ENCODE assay signal across 15 mouse cellular contexts in genomic region chr1:158512089-158512488, GRCm38 (mm10).
"Had no signal": no experiment of that assay in that cellular context is flagged by ENCODE, and none has a peak within 500 bp of the region (broad histone marks: within the 10 kb centered on the region; RNA-seq: fewer than 3 reads in every experiment).

No protein-coding gene starts in this region.

- H3K9me3 ChIP-seq: liver, embryonic 13.5 days; midbrain, embryonic 12.5 days; neural tube, embryonic 12.5 days; neural tube, embryonic 15.5 days; stomach, embryonic 15.5 days had no signal

- H3K4me2 ChIP-seq: liver, embryonic 13.5 days; midbrain, embryonic 12.5 days; neural tube, embryonic 12.5 days; neural tube, embryonic 15.5 days; stomach, embryonic 15.5 days had no signal

- H3K4me1 ChIP-seq: liver, embryonic 13.5 days; midbrain, embryonic 12.5 days; neural tube, embryonic 12.5 days; neural tube, embryonic 15.5 days; stomach, embryonic 15.5 days had no signal

- H3K4me3 ChIP-seq: liver, embryonic 13.5 days; midbrain, embryonic 12.5 days; neural tube, embryonic 12.5 days; neural tube, embryonic 15.5 days; stomach, embryonic 15.5 days had no signal

- H3K27me3 ChIP-seq: liver, embryonic 13.5 days; midbrain, embryonic 12.5 days; neural tube, embryonic 12.5 days; neural tube, embryonic 15.5 days; stomach, embryonic 15.5 days had no signal

- DNase-seq: kidney, adult 2 months; kidney, postnatal 25 days; liver, embryonic 13.5 days; lung, adult 2 months; lung, postnatal 14 days; lung, postnatal 4 days; right cerebral cortex, postnatal 14 days; right cerebral cortex, postnatal 4 days; spleen, adult 18-20 months; thymus, postnatal 25 days had no signal

- H3K27ac ChIP-seq: kidney, postnatal 0 days; liver, embryonic 13.5 days; midbrain, embryonic 12.5 days; neural tube, embryonic 12.5 days; neural tube, embryonic 15.5 days; stomach, embryonic 15.5 days had no signal

- H3K9ac ChIP-seq: liver, embryonic 13.5 days; midbrain, embryonic 12.5 days; neural tube, embryonic 12.5 days; neural tube, embryonic 15.5 days; stomach, embryonic 15.5 days had no signal

- H3K36me3 ChIP-seq: liver, embryonic 13.5 days; stomach, embryonic 15.5 days had no signal
